Mouse (Mus musculus) limb, embryonic 14.5 days (tissue): ENCODE measurements around the gene Dpp4. TPM values are rescaled to one million over a fixed set of nuclear protein-coding genes. Genes with fewer than 3 reads are reported as not detected.

Experiments
- ATAC-seq: fragments of 200-750 bp; cut with Nextera tagmentation; 2 replicates; pipeline ENCODE4 v1.8.0; 2017; ENCODE audit warnings: low read depth, moderate number of reproducible peaks, moderate TSS enrichment; ENCODE audit not compliant: low FRiP score
- DNase-seq: peaks from one replicate; pipeline ENCODE4 v3.0.0-alpha.2; 2015; ENCODE audit warnings: low spot score
- H3K27ac ChIP-seq: fragments of 300-500 bp; sonication (generic); replicated peaks from 2 replicates; pipeline ENCODE4 v1.5.1; 2014; ENCODE audit warnings: low read depth, mild to moderate bottlenecking, low read length, moderate library complexity, mixed read lengths
- H3K27me3 ChIP-seq: fragments of 300-500 bp; sonication (generic); 2 replicates; pipeline ENCODE4 v1.6.1; 2014; ENCODE audit warnings: low read length, mixed read lengths; ENCODE audit not compliant: control insufficient read depth, insufficient read depth
- H3K36me3 ChIP-seq: fragments of 300-500 bp; sonication (generic); 2 replicates; pipeline ENCODE4 v1.6.1; 2014; ENCODE audit warnings: mild to moderate bottlenecking, low read length, moderate library complexity, mixed read lengths; ENCODE audit not compliant: control insufficient read depth, insufficient read depth
- H3K4me1 ChIP-seq: fragments of 300-500 bp; sonication (generic); 2 replicates; pipeline ENCODE4 v1.6.1; 2014; ENCODE audit warnings: antibody characterized with exemption, low read length, mixed read lengths; ENCODE audit not compliant: control insufficient read depth, insufficient read depth
- H3K4me2 ChIP-seq: fragments of 300-500 bp; sonication (generic); replicated peaks from 2 replicates; pipeline ENCODE4 v1.6.1; 2014; ENCODE audit warnings: low read depth, mild to moderate bottlenecking, low read length, moderate library complexity; ENCODE audit not compliant: severe bottlenecking
- H3K4me3 ChIP-seq: fragments of 300-500 bp; sonication (generic); replicated peaks from 2 replicates; pipeline ENCODE4 v1.5.1; 2014; ENCODE audit warnings: low read length
- H3K9ac ChIP-seq: fragments of 300-500 bp; sonication (generic); 2 replicates; pipeline ENCODE4 v1.6.1; 2014; ENCODE audit warnings: mild to moderate bottlenecking, low read depth, low read length, moderate library complexity; ENCODE audit not compliant: severe bottlenecking
- H3K9me3 ChIP-seq: fragments of 300-500 bp; sonication (generic); 2 replicates; pipeline ENCODE4 v1.6.1; 2016; ENCODE audit warnings: low read length; ENCODE audit not compliant: control insufficient read depth
- POLR2A ChIP-seq: fragments of 200-500 bp; IDR thresholded peaks from 2 replicates; pipeline ENCODE4 v1.8.0; 2012; ENCODE audit warnings: inconsistent platforms, mild to moderate bottlenecking, moderate library complexity, borderline replicate concordance; ENCODE audit not compliant: insufficient read depth, insufficient read length; ENCODE audit errors: extremely low read depth
- WGBS: fragments of 180-500 bp; shearing (Covaris S2); extraction: QIAGEN DNeasy Blood & Tissue Kit; methylation state at CpG from one replicate; pipeline ENCODE4 v1.1.7; 2014; 5-methylcytosine and 5-hydroxymethylcytosine counted together
- polyA plus RNA-seq, 2 experiments: library from polyadenylated mRNA; depleted of rRNA in 1 of 2; stranded (reverse) in 1 of 2; unstranded in 1 of 2; fragments of >200 nt; fragmentation: Nextera tagmentation in 1 of 2; extraction: Ambion mirVana in 1 of 2; gene quantifications; 2 replicates each; pipeline versions ENCODE4 v1.2.1 to v1.2.3; 2012 to 2014

Dpp4 gene
- 1.9 and 3.8 TPM in 2 replicates for polyA plus RNA-seq (2012; rRNA removed)
- polyA plus RNA-seq (2014; fragmentation: Nextera tagmentation; extraction: Ambion mirVana) = 4.3 and 7.0 TPM in 2 replicates

DNA sequence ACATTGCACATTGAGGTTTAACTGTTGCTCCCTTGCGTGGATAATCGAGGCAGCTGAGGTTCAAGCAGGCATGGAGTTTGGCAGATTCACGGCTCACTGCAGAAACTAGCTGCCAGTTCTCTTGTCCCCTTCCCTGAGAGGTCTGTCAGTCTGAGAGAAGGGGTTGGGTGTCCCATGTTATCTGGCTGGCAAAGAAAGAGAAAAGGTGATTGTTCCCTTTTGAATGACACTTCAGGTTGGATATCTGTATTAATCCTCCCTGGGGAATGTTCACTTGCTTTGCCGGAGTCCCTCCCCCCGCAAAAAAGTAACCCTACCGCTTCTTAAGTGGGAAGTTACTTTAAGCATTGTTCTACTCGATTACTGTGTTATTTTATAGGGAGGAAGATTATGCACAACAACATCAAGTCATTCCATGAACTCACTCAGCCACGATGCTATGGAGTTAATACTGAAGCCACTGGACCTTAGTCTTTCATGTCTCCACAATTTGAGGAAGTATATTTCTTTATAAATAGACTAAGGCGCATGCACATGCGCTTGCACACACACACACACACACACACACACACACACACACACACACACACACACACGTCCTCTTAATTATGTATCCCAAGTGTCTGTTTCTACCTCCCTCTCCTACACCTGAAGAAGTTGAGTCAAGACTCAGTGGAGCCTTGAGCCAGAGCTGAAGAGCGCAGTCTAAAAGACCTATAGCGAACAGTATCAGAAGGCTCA, at the start of gene Dpp4:
Gene Dpp4, minus strand, starts transcription at position 151 of the 741 bp plus-strand sequence.
- DNase-seq (no peak), ATAC-seq (no peak)
- peak within 1 kb of the TSS; percentile 55 for H3K9ac ChIP-seq
- peak within 1 kb of the TSS; percentile 41 for H3K4me3 ChIP-seq
- TF ChIP-seq POLR2A = no peak
- H3K27me3 ChIP-seq = peaks cover 10% of the 10 kb centered on the region; the same call in 1 of the 2 replicates
- WGBS = 55% methylated on average over 13 of the region's 13 CpGs
- 0 out of 2 replicates have a peak, but pooled peaks cover 4% of the 10 kb centered on the region for H3K4me1 ChIP-seq
- H3K4me2 ChIP-seq = peak within 1 kb of the TSS; percentile 93
- H3K36me3 ChIP-seq = no peaks in the 10 kb centered on the region
- no peaks in the 10 kb centered on the region for H3K9me3 ChIP-seq
- no peak within 1 kb of the TSS for H3K27ac ChIP-seq

- no peak overlapping the region for H3K9ac ChIP-seq
- DNase-seq = no peak
- H3K4me1 ChIP-seq = no peaks in the 10 kb centered on the region
- no peak overlapping the region for H3K27ac ChIP-seq
- no peaks in the 10 kb centered on the region for H3K36me3 ChIP-seq
- H3K9me3 ChIP-seq = no peaks in the 10 kb centered on the region
- no peak for ATAC-seq
- no peak overlapping the region for H3K4me2 ChIP-seq
- H3K27me3 ChIP-seq = no peaks in the 10 kb centered on the region
- WGBS = 80% methylated on average over 12 of the region's 12 CpGs
- H3K4me3 ChIP-seq = no peak overlapping the region
- no peak for TF ChIP-seq POLR2A
These were observed 48.9 kb upstream of the Dpp4 start for GRCm38 (mm10) chr2:62460815-62461450.

DNA sequence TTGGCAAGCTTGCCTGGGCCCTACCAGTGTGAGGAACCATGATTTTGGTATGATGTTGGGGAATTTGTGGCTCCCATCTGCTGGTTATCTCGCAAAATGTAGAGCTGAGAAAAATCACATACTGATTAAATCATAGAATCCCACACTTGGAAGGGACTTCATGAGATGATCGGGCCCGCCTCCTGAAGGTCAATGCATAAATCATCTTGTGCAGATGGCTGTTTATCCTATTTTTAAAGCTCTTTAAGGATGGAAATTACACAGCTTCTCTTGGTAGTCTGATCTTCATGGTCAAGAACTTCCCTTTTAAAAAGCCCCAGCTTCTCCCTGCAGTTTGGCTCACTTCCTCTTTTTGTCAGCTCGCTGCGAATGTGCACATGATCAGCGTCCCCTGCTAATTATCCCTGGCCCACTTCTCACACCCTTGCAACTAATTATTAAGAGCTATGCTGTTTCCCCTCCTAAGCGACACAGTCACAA, 48.2 kb upstream of the Dpp4 start:
- no peak overlapping the region for H3K27ac ChIP-seq
- H3K4me2 ChIP-seq = no peak overlapping the region
- H3K4me3 ChIP-seq = no peak overlapping the region
- H3K36me3 ChIP-seq = no peaks in the 10 kb centered on the region
- H3K9me3 ChIP-seq = no peaks in the 10 kb centered on the region
- no peak for TF ChIP-seq POLR2A
- no peak for ATAC-seq
- WGBS = 55% methylated on average over 7 of the region's 7 CpGs
- no peak overlapping the region for H3K9ac ChIP-seq
- no peaks in the 10 kb centered on the region for H3K27me3 ChIP-seq
- no peaks in the 10 kb centered on the region for H3K4me1 ChIP-seq
- DNase-seq = no peak

DNA sequence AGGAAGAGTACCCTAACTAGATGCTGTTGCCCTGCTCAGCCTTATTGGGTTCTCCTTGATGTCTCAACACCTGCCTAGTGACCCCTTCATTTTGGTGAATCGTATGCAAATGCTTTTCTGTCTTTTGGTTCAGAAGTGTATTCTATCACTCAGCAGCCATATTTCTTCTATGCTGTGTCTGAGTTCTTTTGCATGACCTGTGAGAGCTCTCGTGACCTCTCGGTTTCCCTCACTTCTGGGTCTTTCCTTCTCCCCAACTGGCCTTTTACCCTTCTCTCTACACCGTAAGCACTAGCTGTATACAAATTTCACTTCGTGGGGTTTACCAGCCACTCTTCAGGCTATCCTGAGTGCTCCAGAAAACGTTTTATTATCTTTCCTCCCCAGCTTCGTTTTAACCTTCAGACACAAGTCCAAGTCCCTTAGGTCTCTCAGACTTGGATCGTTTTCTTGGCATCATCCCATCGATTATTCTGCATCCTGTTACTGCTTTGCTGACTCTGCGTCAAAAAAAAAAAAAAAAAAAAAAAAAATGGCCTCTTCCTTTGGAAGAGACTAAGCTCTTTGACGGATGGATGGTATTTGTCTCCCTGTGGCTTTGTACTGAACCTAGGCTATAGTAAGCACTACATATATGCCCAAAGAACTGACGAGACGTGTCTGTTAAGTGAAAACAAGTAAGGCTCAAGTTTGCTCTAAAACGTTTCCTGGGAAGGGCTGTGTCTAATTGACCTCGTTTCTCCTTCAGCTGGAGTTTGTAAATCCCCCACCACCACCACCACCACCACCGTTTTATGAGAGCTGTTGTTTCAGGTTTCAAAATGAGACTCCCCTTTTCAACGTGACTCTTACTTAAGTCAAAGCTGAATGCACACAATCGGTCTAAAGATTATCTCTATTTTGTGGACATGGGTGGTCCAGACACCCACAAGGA, 47.5 kb upstream of the Dpp4 start:
- H3K4me1 ChIP-seq = no peaks in the 10 kb centered on the region
- no peaks in the 10 kb centered on the region for H3K27me3 ChIP-seq
- TF ChIP-seq POLR2A = no peak
- DNase-seq (peak; percentile 63), ATAC-seq (no peak)
- H3K4me3 ChIP-seq = no peak overlapping the region
- H3K36me3 ChIP-seq = no peaks in the 10 kb centered on the region
- no peaks in the 10 kb centered on the region for H3K9me3 ChIP-seq
- 38% methylated on average over 18 of the region's 18 CpGs for WGBS
- H3K9ac ChIP-seq = no peak overlapping the region
- no peak overlapping the region for H3K27ac ChIP-seq
- H3K4me2 ChIP-seq = no peak overlapping the region

DNA sequence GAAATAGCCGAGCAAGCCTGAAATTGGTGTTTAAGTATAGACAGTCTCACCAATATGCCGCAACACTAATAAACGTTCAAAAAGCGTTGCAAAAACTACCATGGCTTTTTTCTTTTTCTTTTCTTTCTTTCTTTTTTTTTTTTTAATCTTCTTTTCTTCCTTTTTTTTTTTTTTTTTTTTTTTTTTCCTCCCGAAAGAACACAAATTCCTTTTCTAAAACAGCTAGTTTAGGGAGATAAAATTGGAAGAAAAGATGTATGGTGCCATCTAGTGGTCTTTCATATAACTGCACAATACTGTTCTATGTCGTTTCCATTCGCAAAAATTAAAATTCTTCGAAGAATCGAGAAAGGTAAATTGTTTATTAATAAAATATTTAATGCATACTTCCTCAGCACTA, 46.0 kb upstream of the Dpp4 start:
- 41% methylated on average over 9 of the region's 9 CpGs for WGBS
- H3K9me3 ChIP-seq = no peaks in the 10 kb centered on the region
- H3K4me1 ChIP-seq = no peaks in the 10 kb centered on the region
- no peak overlapping the region for H3K9ac ChIP-seq
- DNase-seq (peak; percentile 83), ATAC-seq (no peak)
- H3K4me2 ChIP-seq = no peak overlapping the region
- no peaks in the 10 kb centered on the region for H3K36me3 ChIP-seq
- no peak for TF ChIP-seq POLR2A
- no peak overlapping the region for H3K27ac ChIP-seq
- no peak overlapping the region for H3K4me3 ChIP-seq
- H3K27me3 ChIP-seq = no peaks in the 10 kb centered on the region
